Mouse (Mus musculus): ENCODE measurements around the gene Rsph1.

Rsph1 gene

DNA sequence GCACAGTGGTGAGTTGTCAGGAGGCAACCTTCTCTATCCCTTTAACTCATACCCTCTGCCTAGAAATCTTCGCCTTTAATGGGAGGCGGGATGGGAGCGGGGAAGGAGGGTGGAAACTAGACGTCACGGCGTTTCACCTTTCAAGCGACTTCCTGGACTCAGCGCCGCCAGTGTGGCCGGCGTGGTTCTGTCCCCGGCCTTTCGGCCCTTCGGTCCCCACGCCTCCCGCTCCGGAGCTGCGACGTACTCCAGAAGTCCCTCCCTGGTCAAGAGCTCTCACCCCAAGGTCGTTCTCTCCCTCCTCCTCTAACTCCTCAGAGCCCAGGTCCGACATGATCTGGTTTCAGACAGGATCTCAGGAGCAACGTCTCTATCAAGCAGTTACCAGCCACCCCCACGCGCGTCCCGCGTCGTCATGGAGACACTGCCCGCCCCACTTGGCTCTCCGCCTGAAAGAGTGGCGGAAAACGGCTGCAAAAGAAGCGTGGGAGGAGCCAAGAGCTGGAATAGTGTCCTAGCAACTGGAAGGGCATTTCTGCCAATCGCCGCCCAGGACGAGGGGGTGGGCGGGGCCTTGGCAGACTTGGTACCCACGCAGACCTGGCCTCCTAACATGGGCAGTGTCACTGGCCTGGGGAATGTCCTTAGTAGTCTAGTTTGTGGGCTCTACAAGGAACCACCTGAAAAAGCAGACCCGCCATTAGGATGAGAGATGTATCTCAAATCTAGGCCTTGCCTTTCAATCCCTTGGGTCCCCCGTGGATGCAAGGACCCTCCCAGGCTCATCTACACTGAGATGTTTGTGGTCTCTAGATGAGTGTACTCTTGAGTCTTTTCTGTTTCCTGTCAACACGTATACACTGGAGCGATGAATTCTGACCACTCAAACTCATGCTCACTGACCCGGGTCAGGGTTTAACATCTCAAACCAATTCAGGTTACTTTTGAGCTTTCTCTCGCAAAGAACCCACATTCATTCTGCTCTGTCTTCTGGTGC lies at the start of gene Rsph1:
TSS of gene Rsph1 (minus strand) at position 462 of the 997 bp plus-strand sequence.
- DNase-seq (ENCODE audit: low read depth, low spot score), result peak; percentile 95

DNA sequence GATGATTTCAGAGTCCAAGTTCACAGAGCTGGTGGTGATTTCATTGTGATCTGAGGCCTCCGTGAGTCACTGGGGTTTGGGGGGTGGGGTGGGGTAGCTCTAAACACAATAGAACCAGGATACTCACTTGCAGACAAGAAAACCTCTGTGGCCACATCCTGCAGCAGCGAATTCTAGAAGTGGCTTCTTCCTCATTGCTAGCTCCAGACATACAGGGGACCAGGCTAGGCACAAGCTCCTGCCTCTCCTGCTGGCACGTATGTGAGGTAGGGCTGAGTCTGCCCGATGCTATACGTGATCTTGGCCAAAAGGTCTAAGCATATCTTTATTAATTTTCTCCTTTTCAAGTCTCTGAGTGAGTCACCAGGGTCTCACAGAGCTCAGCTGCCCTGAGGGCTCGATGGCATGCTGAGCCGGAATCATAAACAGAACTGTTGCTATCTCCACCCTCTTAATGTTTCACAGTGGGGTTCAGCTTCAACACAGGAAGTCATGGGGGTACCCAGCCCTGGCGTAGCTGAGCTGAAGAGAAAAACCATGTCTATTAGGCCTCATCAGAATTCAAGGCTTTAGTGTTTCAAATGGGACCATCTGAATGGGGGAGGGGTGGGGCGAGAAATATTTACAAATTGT lies 49.2 kb upstream of the Rsph1 start:
- DNase-seq (ENCODE audit: low read depth, low spot score), result peak; percentile 57

DNA sequence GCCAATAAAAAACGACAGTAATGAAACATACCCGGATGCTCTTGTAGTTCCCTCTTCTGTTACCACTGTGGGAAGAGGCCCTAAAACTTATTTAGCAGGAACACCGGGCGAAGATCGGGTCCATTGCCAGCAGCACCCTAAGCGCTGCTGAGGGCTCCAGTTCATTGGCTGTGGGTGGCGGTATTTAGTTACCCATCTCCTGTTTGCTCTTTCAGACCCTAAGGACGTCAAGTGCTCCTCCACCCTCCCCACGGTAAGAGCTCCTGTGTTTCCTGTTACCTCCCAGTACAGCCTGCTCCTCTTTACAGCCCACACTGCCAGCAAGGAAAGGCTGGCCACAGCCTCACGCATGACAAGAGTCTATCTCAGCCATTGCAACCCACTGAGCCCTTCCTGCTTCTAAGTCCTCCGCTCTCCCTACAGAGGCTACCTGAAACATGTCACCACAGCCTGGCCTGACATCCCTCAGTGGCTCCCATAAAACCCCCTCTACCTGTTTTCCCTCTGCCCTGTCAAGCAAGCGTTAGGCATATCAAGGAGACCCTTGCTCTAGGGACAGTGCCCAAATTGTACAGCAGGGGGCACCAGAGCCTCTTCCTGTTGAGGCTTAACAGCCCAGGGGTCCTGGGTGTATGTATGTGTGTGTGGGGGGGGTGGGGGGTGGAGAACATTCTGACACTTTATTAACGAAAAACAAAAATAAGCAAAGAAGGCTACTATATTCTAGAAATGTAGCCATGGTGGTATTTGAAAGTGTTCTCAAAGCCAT lies 48.5 kb upstream of the Rsph1 start:
- peak; percentile 82 for DNase-seq (ENCODE audit: low read depth, low spot score)

DNA sequence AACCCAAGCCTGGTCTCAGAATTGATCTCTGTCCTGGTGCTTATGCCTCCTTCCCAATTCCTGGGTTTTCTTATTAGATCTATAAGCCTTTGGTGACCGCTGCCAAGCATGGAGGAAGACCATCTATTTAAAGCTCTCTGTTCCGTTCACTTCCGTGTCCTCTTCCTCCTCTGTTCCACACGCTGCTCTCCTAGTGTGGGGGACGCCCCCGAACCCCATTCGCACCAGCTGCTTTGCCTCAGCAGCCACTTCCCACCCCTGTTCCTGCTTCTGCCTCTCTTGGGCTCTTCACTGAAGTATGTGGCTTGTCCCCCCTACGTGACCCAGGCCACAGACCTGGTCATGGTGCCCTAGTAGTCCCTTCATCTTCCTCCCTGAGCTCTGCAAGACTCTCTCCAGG lies 47.0 kb upstream of the Rsph1 start:
- no peak for DNase-seq (ENCODE audit: low read depth, low spot score)

DNA sequence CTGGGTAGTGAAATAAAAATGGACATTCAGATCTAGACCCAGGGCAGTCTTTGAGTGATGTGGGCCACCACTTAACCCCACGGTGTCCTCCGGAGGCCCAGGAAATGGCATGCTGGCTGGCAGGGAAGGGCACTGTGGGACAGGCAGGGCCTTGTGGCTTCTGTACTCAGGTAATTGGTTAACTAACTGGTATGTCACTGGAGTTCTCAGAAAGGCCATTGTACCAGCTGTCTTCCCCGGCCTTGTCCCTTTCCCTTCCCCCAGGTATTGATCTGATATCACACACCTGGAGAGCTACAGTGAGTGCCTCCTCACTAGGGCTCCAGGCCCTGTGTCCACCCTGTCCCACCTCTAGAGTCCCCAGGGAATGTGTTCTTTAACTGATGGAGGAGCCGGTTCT lies 46.2 kb upstream of the Rsph1 start:
- no peak for DNase-seq (ENCODE audit: low read depth, low spot score)

DNA sequence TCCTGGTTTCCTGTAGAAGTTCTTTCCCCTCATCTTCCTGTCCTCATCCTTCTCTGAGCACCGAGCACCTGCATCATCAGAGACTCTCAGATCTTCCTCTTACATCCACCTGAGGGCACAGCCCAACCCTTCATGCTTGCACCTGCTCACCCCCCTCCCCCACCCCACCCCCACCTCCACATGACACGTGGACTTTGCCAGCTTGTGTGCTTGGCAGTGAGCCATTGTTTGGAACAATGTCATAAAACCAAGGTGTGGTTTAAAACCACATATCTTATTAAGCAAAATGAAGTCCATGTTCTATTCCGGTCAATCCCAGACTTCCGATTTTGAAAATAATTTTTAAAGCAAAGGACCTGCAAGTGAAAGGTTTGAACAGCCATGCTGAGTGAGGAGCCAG lies 45.3 kb upstream of the Rsph1 start:
- DNase-seq (ENCODE audit: low read depth, low spot score), result no peak

DNA sequence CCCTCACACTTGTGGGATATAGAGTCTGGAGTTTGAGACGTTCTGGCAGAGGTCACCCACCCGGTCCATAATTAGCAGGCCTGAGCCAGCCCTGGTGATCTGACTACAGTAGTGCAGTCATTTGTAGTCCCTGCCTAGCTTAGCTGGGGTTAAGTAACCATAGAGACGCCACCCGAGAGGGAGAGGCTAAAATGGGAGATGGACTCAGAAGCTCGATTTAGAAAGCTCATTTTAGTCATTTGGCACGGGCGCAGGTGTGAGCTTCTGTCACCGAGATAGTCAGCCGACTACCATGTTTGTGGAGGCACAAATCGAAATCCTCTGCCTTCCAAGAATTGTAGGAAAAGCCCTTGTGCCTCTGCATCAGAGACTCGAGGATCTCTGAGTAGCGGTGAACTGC lies 44.2 kb upstream of the Rsph1 start:
- no peak for DNase-seq (ENCODE audit: low read depth, low spot score)

DNA sequence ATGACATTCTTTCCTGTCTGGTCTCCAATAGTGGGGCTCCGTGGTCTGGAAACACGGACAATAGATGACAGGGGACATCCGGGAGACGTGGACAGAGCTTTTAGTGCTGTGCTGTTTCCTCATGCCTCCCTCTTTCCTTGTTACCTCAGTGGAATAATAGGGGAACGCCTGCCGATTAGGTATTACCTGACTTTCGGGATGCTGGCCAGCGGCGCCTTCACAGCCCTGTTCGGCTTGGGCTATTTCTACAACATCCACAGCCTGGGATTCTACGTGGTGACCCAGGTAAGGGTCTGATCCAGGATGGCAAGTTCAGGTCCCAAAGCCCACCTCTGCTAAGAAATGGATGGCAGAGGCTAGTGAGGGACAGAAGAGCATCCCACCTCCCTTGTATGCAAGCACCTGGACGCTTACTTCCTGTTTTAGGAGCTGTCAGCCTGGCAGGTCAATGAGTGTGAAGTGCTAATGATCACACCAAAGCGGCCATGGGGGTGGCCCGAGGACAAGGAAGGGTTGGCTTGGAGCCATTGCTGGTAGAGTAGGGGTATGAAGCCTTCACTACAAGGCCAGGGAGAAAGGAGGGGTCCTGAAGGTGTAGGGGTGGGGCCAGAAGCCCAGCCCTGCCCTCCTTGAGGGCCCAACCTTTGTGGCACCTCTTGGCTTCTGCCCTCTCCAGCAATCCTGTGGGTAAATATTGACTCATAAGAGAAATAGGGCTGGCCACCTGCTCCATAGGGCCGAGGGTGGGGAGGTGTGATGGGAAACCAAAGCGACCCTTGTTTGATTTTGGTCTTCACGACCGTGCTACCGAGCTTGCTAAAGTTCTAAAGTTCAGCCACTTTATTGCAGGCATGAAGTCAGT lies 42.0 kb upstream of the Rsph1 start:
- no peak for DNase-seq (ENCODE audit: low read depth, low spot score)

DNA sequence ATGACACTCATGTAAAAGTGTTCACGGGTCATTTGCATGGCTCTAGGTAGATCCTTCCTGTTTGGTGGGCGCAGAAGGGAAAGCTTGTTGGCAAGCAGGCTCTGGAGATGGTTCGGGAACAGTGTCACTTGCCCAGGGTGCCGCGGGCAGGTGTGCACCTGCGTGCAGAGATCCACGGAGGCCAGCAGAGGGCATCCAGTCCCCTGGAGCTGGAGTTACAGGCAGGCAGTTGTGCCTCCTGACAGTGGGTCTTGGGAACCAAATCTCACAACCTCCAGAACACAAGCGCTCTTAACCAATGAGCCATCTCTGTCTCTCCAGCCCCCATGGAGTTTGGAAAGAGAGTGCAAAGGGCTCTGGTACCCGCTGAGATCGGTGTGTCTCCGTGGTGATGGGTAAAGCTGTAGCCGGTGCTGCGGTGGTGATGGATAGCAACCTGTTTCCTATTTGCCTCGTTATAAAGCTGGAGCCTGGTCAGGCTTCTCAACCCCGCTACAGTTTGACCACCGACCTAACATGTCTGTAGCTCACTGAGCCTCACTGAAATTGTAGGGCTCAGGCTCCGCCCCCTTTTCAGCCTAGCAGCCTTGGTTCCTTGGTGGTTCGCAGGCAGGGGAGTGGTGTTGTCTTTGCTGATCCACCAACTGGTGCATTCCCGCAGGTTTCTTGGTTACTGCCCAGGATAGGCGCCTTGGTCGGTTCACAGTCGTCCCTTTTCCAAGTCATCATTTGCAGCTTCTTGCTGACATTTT lies 40.5 kb upstream of the Rsph1 start:
- DNase-seq (ENCODE audit: low read depth, low spot score), result peak; percentile 75

DNA sequence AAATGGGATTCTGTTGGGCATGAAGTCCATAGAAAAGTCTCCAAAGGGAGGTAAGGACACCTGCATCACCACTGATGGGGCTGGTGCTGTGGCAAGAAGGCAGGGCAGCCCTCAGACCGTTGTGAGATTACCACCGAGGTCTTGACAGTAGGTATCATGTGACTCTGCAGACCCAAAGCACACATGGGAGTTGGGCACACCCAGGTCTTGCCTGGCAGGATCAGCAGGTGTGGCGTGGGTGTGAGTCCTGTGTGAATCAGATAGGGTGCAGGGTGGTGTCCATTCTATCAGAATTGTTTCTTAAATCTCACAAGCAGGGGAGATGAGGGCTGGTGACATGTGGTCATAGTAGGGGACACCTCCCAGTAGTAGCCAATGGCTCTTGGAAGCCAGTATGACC lies 39.8 kb upstream of the Rsph1 start:
- DNase-seq (ENCODE audit: low read depth, low spot score), result no peak

DNA sequence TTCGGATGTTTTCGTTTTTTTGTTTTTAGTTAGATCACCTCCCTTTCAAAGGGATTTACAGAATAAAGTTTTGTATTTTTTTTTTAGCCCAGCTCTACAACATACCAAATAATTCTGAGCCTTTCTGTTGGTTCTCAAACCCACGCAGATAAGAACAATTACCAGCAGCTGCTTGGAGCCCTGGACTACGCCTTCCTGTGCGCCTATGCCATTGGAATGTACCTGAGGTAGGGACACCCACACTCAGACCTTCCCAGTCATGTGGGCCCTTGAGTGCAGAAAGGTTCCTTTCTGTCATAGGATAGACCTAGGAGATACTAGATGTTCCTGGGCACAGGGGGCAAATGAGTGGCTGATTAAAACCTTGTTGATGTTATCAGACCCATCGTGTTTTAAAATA lies 38.8 kb upstream of the Rsph1 start:
- no peak for DNase-seq (ENCODE audit: low read depth, low spot score)

DNA sequence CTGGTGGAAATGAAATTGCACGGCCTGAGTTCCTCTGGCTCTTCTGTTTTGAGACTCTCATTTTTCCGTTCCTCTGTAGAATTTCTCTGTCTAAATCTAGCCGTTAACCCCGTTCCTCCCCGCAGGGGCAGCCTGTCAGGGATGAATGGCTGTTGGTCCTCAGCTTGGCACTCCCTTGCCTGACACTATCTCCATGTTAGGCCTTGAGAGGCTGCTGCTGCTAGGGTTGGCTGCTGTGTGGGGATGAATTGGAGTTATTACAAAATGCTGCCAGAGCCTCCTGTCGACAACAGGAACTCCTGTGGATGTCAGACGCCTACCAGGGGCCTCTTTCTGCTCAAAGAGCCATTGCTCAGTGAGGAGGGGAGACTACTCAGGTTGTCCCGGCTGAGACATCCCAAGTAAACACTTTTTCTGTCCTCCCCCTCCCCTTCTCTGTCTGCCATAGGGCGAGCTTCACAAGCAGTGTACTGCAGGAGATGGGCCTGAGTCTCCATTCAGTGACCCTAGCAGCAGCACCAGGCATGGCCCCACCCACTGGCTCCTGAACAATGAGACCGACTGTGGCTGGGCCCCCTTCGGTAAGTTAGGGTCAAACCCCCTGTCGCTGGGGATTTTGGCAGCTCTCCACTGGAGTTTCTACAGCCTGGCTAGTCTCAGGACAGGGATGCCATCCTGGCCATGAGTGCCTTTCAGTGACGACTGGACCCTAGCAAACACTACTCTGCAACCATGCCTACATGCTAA lies 38.0 kb upstream of the Rsph1 start:
- no peak for DNase-seq (ENCODE audit: low read depth, low spot score)

DNA sequence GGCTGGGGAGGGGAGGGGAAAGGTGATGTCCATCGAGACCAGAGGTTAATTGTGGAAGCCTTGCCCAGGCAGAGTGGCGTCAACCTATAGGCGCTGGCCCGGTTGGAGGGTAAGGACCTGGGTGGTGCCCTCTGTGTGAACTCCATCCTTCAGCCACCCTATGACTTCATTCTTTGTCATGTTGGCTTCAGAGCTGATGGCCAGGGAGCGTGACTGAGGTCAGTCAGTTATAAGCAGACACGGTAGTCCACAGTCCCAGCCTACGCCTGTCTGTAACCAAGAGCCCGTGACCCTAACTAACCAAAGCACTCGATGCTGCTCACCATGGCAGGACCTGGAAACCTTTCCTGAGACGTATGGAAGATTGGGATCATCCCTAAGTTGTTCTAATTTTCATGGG lies 35.5 kb upstream of the Rsph1 start:
- DNase-seq (ENCODE audit: low read depth, low spot score), result no peak

DNA sequence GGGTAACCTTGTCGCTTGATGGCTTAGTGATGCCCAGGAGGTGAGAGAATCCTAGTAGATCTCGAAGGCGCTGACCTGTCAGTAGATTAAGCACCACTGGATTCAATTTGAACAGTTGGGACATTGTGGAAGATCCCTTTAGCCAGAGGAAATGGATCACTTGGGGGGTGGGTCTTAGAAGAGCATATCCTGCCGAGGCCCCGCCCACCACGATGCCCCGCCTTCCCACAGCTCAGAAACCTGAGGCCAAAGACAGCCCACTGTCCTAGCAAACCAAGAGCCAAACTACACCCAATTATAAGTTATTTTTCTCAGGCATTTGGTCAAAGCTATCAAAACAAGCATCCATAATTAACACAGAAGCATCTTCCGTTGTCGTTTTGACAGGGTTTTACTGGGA lies 33.9 kb upstream of the Rsph1 start:
- DNase-seq (ENCODE audit: low read depth, low spot score), result peak; percentile 90

DNA sequence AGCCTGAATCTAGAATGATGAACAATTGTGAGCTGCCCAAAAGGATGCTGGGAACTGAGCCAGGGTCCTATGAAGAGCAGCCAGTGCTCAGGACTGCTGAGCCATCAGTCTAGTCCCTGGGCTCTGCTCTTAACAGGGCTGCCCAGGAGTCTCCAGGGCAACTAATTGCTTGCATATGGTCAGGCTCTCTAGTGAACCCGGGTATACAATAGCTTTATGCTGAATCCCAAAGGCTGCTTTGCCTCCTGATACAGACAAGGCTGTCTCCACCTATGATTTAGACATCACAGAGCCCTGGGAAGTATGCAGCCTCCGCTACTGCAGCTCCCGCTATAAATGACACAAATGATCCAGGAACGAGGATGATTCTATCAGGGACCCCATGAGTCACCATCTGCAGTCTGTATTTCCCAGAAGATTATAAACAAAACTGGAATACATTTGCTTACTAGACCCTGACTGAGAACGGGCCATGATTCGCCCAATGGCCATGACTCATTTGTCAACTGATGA lies 32.2 kb upstream of the Rsph1 start:
- DNase-seq (ENCODE audit: low read depth, low spot score), result peak; percentile 54

DNA sequence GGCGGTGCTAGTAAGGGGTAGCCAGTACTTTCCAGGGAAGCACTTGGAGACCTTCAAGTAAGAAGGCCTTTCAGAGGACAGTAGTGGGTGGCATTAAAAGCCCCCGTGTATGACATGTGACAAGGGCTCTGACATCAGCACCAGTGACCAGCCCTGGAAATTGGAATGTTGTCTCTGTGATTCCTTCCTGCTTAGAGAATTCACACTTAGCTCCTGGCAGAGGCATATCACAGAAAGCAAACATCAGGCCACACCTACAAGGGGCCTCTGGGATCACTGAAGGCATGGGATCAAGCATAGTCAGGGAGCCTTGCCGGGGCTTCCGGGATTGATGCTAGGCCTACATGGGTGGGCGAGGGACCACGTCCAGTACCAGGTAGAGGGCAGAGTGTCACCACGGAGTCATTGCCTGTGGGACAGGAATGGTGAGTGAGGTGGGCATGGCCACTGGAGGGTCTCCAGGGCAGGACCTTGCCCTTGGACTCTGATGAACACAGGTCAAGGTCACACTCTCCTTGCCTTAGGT lies 31.2 kb upstream of the Rsph1 start:
- DNase-seq (ENCODE audit: low read depth, low spot score), result peak; percentile 44

DNA sequence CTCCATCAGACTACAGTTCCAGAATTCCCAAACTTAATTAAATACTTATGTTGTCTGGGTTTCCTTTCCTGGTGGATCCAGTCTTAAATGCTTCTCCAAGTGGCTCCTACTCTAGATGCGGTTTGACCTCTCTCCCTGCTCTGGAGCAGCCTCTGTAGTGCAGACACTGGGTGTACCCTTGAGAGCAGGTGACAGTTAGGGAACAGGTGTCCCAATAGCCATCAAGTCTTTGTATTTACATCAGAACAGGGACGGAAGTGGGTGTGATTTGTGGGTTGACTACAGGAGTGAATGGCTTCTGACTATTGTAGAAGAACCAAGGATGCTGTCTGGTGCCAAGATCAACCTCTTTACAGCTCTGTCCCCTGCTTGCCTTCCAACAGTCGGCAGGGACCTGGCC lies 30.6 kb upstream of the Rsph1 start:
- DNase-seq (ENCODE audit: low read depth, low spot score), result peak; percentile 90

DNA sequence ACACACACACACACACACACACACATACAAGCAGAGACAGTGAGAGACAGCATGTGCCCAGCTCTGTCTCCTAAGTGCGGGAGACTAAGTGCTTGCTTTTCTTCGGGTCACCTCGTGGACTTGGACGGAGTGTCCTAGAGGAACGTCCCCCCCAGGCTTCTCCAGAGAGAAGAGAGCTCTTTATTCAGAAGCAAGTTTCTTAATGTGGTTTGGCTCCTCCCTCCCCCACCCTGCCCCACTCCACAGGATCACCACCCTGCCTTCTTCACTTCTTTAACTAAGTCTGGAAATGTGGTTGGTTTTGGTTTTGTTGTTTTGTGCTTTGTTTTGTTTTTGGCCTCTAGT lies 28.6 kb upstream of the Rsph1 start:
- no peak for DNase-seq (ENCODE audit: low read depth, low spot score)
